Mouse (Mus musculus): Measurements from ENCODE around the gene Slc6a11. TPM values are rescaled to one million over a fixed set of nuclear protein-coding genes. Genes with fewer than 3 reads are reported as not detected.

Gene Slc6a11
- total RNA-seq, 2 experiments from 2014 or later = not detected

GRCm38 (mm10) chr6:114295086-114295485 is 164.0 kb downstream of the Slc6a11 start:
- no peak for DNase-seq (ENCODE audit: low spot score)
- intact Hi-C loops (cut with DNase I) = no loop called here

GRCm38 (mm10) chr6:114297260-114298002 is 166.4 kb downstream of the Slc6a11 start:
- intact Hi-C loops (cut with DNase I) = no loop called here
- DNase-seq (ENCODE audit: low spot score) = no peak

Other genes starting within 250 kb of the Slc6a11 start
- gene Atp2b2, start 88.6 kb upstream of the Slc6a11 start, total RNA-seq (2021) = 1 to 10 TPM; 1.1 TPM
- gene Slc6a1, start 151.4 kb downstream of the Slc6a11 start, total RNA-seq (2021) = under 1 TPM in 1 of 2 experiments, not detected in 1; 0.06 TPM

Data from heart, postnatal 25 days (tissue).